Mouse (Mus musculus) telencephalon, adult 2 months (tissue): ENCODE measurements around the gene Gmds.

Source experiments
- DNase-seq: peaks from one replicate; pipeline ENCODE4 v3.0.0-alpha.2; 2011; ENCODE audit warnings: low read depth, low spot score

Gene Gmds

GRCm38 (mm10) chr13:31812701-31813100 is 525.8 kb downstream of the Gmds start:
- DNase-seq: no peak

GRCm38 (mm10) chr13:31811542-31812021 is 527.0 kb downstream of the Gmds start:
- no peak for DNase-seq

DNA sequence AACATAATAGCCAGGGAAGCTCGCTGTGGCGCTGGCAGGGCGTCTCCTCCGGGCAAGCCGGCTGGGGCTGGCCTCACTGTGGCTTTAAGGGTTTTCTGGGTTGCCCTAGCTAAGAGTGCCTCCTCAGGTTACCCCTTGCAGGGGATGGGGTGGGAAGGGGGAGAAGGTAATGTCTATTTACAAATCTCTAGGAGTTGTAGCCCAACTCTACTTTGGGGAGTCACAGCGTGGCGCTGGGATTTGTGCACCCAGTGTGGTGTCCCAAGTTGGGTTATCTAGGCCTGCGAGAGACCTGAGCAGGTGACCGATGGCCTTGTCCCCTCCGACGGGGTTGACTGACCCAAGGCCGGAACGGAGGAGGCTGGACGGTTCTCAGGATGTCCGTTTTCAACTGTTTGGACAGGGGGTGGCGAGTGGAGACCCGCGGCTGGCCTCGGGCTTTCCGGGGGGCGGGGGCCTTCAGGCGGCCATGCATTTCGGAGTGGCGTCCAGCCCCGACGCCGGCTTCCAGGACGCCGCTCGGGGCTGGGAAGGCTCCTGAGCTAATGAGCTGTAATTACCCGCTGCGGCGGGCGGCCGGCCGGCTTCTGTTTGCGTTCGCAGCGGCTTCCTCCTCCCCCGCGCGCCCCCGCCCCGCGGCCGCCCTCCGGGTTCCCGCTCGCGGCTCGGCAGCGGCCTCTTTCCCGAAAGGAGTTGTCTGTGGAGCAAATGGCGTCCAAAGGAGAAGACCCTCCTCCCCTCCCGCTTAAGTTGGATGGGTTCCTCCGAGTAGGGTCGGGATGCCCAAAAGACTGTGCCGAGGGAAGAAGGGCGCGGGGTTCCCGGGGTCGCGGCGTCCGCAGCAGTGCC is 527.6 kb downstream of the Gmds start:
- DNase-seq: no peak

- no peak for DNase-seq
Observed at GRCm38 (mm10) chr13:31810375-31810692, 528.2 kb downstream of the Gmds start.

DNA sequence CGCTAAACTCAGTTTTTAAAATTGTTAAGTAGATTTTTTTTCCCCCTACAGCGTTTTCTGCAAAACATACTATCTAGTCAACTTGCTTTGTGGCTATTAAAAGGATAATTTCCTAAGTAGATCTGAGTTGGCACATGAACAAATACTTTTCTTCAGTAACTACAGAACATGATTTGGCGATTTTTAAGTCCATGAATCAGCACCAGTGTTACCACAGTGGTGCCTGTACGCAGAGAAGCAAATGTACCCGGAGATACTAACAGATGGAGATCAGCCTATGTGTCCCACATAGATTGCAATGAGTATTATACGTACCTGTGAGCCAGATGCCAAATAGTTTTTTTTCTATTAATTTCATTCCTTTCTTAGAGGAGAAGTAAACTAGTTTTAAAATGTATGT is 528.8 kb downstream of the Gmds start:
- DNase-seq: no peak

GRCm38 (mm10) chr13:31808804-31809420 is 529.6 kb downstream of the Gmds start:
- DNase-seq: no peak

DNA sequence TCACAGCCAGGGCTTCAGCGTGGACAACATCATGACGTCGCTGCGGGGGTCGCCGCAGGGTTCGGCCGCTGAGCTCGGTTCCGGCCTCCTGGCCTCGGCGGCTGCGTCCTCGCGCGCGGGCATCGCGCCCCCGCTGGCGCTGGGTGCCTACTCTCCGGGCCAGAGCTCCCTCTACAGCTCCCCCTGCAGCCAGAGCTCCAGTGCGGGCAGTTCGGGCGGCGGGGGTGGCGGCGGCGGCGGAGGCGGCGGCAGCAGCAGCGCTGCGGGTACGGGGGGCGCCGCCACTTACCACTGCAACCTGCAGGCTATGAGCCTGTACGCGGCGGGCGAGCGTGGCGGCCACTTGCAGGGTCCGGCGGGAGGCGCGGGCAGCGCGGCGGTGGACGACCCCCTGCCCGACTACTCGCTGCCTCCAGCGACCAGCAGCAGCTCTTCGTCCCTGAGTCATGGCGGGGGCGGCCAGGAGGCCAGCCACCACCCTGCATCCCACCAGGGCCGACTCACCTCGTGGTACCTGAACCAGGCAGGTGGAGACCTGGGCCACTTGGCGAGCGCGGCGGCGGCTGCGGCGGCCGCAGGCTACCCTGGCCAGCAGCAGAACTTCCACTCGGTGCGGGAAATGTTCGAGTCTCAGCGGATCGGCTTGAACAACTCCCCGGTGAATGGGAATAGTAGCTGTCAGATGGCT is 530.3 kb downstream of the Gmds start:
- DNase-seq: no peak

- no peak for DNase-seq
Observed at GRCm38 (mm10) chr13:31807736-31808115, 530.8 kb downstream of the Gmds start.

DNA sequence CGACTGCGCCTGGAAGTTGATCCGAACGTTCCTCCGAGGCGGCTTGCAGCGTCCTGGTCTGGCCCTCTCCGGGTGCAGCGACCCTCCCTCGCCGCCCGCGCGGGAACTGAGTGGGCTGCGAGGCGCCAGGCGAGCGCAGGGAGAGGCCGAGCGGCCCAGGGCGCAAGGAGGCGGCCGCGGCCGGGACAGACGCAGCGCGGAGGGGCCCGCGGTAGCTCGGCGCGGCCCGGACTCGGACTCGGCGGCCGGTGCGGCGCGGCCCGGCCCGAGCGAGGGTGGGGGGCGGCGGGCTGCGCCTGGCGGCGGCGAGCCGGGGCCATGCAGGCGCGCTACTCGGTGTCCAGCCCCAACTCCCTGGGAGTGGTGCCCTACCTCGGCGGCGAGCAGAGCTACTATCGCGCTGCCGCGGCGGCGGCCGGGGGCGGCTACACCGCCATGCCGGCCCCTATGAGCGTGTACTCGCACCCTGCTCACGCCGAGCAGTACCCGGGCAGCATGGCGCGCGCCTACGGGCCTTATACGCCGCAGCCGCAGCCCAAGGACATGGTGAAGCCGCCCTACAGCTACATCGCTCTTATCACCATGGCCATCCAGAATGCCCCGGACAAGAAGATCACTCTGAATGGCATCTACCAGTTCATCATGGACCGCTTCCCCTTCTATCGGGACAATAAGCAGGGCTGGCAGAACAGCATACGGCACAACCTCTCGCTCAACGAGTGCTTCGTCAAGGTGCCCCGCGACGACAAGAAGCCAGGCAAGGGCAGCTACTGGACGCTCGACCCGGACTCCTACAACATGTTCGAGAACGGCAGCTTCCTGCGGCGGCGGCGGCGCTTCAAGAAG is 531.4 kb downstream of the Gmds start:
- DNase-seq: no peak

- DNase-seq: no peak
Observed at GRCm38 (mm10) chr13:31806428-31806832, 532.1 kb downstream of the Gmds start, which contains the start of gene Foxc1. Foxc1 (plus strand) TSS chr13:31806633.

DNA sequence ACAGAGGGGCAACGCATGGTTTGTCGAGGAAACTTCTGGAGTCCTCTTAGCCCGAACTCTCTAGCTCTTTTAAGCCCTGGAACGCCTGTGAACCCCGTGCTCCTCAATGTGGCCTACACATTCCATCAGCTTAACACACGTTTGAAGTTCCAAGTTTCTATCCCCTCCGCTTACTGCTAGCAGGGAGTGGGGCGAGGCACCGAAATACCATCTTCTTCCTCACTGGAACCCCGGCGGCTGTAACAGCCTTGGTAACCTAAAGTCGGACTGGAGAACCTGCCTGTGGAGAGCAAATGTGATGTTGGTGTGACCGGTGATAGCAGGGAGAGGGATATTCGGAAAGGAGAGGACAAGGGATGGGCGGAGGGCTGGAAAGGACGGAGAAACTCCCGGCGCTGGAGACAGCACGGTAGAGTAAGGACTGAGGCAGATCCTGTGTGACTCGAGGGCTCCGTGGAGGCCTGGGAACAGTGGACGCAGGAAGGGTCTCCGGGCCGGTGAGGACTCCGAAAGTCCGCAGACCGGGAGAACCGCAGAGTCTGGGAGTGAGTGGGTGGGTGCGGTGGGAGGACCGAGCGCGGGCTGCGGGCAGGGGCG is 532.6 kb downstream of the Gmds start:
- DNase-seq: no peak

GRCm38 (mm10) chr13:31804571-31804970 is 534.0 kb downstream of the Gmds start:
- no peak for DNase-seq

- DNase-seq: no peak
Observed at GRCm38 (mm10) chr13:31803166-31804093, 535.1 kb downstream of the Gmds start.

- no peak for DNase-seq
Observed at GRCm38 (mm10) chr13:31802447-31802846, 536.1 kb downstream of the Gmds start.

DNA sequence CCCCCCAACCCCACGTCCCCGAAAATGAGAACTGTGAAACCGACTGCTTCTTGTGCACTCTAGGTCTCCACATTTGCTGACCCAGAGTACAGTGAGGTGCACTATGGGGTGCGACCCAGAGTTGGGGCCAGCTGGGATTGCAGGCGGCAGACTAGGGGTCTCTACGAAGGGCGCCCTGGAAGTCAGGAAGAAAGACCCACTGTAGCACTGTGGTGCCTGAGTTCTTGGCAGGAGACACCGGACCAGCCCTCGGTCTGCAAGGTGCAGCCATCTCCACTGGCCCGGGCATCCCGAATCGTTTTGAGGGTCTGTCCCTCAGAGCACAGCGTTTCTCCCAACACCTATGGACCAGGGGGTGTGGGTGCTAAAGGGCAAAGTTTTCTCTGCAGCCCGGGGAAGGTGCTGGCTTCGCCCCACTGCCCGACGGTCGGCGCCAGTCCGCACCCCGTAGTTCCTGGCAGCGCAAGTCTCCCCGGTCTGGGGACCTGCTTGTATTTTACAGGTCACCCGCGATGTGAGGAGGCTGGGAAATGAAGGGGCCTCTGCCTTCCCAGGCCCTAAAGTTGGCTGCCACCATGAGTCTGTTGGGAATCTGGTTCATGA is 536.7 kb downstream of the Gmds start:
- DNase-seq: no peak

- no peak for DNase-seq
Observed at GRCm38 (mm10) chr13:31800581-31801576, 537.7 kb downstream of the Gmds start.

- no peak for DNase-seq
Observed at GRCm38 (mm10) chr13:31798075-31798474, 540.5 kb downstream of the Gmds start.

DNA sequence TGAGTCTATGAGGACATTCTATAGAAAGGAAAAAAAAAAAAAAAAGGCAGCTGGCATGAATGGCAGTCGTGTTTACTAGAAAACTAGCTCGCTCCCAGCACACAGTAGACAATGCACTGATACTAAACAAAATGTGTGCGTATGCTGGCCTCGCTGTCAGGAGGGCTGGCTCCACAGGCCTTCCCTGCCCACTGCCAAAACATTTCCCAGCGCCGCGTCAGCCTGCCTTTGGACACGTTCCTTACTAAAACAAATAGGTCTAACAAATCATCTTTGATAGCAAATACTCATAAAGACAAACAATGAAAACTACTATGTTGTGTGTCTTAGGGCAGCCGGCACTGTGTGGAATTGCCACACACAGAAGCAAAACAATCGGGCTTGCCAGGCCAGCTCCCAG is 541.2 kb downstream of the Gmds start:
- DNase-seq: no peak
